Mouse (Mus musculus): ENCODE measurements at regions not wholly inside any gene's neighbourhood (a gene's known extent, or its start where the extent isn't known, plus 50 kb on each side); places are given as distances from the start of the nearest gene placed in this dataset.

DNA sequence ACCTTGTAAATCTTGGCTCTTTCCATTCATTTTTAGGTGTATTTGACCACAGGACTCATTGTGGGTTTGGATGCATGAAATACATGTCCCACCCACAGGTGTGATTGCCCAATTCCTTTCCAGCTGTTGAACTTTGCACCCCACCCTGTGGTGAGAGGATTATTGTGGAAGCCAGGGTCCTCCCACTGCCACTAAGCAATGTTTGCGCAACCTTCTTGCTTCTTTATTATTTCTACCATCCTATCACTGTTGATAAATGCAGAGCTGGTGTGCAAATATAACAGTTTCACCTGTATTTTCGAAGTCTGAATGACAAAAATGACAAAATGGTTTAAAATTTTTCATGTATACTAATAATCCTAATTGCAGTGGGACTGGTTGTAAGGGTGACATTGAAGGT is 315.9 kb upstream of the Vwc2 start:
- no peak for DNase-seq (ENCODE audit: low spot score)

DNA sequence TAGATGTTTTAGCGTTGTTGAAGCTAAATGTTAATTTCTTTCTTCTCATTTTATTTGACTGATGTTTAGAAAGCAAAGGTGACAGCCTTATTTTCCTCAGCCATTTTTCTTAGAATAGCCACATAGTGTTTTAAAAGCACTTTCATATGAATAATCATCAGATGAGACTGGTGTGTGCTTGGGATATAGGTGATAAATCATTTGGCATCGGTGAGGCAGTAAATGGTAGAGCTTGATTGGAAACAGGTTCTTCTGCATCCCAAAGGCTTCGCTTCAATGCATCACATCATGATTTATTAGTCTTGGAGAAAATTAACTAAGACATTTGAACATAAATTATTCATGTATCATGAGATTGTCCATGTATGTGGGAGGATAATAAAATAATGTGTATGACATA is 273.8 kb upstream of the Vwc2 start:
- no peak for DNase-seq (ENCODE audit: low spot score)

DNA sequence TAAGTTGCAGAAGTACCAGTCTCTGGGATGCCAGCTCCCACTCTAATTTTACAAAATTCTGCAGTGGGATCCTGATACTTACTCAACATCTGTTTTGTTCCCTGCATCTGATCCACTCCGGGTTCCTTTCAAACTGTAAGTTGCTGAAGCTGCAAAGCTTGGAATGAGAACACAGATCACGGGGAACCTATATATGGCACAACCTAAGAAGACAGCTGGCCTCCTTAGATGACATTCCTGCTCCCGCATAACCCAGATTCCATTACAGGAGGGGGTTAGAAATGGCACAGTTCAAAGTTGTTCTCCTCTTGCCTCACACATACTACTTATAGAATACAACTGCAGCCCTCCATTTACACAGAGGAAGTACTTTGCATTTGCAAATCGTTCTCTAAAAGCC is 272.9 kb upstream of the Vwc2 start:
- DNase-seq (ENCODE audit: low spot score), result no peak

DNA sequence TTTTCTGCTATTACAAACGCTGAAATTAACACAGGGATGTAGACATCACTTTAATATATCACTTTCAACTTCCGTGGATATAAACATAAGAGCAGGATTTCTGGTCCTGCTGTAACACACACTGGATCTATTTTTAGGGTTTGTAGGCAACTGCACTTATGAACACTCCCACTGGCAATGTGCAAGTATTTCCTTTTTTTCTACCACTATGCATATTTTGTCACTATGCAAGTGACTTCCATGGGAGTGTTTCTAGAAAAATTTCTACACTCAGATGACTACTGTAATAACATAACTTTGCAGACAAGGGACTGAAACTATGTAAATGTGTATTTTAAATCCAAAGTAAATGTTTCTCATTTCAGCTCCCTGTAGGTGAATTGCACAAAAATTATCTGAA is 241.8 kb upstream of the Vwc2 start:
- DNase-seq (ENCODE audit: low spot score), result no peak

DNA sequence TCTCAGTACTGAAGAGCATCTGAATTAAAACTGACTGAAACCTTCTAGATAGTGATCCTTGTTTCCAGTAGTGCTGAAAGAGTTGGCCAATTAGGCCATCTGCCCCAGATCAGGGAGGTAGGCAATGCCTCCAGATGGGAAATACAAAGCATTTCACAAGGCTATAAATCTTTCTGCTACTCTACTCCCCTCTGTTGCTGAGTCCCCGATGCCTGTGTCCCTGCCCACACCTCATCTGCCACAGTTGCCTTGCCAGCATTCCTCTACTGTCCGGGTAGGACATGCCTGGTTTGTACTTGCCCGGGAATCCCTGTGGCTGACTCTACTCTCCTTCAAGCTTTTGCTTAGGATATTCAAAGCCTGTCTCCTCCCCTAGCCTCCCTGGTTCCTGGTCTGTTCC is 220.7 kb upstream of the Vwc2 start:
- peak; percentile 11 for DNase-seq (ENCODE audit: low spot score)

DNA sequence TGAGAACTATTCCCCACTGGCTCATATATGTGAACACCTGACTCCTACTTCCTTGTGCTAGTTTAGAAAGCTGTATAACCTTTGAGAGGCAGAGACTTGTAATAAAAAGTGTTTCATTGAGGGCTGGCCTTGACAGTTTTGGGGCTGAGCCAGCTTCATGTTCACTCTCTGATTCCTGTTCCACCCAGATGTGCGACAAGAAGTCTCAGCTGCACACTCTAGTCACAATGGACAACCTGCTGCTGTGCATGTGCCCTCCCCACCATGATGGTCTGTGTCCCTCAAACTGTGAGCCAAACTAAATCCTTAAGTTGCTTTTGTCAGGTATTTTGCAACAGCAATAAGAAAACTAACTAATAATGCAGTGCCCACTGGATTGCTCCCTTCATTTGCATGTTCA is 190.0 kb upstream of the Vwc2 start:
- no peak for DNase-seq (ENCODE audit: low spot score)

DNA sequence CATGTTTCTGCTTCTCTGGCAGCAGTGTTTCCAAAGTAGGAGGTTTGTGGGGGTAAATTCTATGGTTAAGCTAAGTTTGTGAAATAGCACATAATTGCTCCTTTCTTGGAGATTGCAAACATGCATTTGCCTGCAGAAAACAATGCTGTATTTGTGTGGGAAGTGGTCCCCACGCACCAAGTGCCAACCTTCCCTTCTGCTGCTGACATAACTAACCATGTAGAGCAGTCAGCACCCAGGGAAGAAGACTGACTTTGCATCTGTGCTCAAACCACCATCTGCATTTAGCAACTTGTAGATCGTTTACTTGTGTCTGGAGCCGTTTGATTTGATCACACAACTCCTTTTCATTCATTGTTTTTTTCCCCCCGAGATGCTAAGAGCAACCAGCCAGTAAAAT is 161.1 kb upstream of the Vwc2 start:
- peak; percentile 4 for DNase-seq (ENCODE audit: low spot score)

All from layer of hippocampus, adult 9-10 months (tissue).